Mouse (Mus musculus) testis, adult 10 weeks (tissue): ENCODE measurements around the gene Eapp. TPM values are rescaled to one million over a fixed set of nuclear protein-coding genes. Genes with fewer than 3 reads are reported as not detected.

Experiments
- polyA plus RNA-seq: library from polyadenylated mRNA; stranded (reverse); fragments of 350-450 nt; fragmentation: Illumina TruSeq; extraction: RNeasy Lipid Tissue Mini Kit (QIAGEN cat#74804); gene quantifications from one replicate; pipeline ENCODE4 v1.2.3, GENCODE M21; 2014; ENCODE audit warnings: low read depth, low replicate concordance

The Eapp gene
- 107 TPM for polyA plus RNA-seq

GRCm38 (mm10) chr12:54695511-54696241 is at the start of gene Eapp:
Gene Eapp, minus strand, starts transcription at chr12:54695897.

GRCm38 (mm10) chr12:54656396-54657171 is 39.1 kb downstream of the Eapp start, which contains the start of gene Sptssa:
Gene Sptssa, minus strand, starts transcription at chr12:54656573.

Other genes starting within 250 kb of the Eapp start
- gene Sptssa, start 39.3 kb downstream of the Eapp start, polyA plus RNA-seq, result 73.8 TPM
- 45.6 TPM for gene Snx6, start 99.8 kb upstream of the Eapp start, polyA plus RNA-seq
- 408 TPM for gene Cfl2, start 167.0 kb upstream of the Eapp start, polyA plus RNA-seq